Mouse (Mus musculus) gastrocnemius, postnatal 36 days (tissue): ENCODE results near the gene Aip. TPM values are rescaled to one million over a fixed set of nuclear protein-coding genes. Genes with fewer than 3 reads are reported as not detected.

Experiments used
- DNase-seq, 2 experiments: peaks; one replicate each; pipeline ENCODE4 v3.0.0; 2022
- intact Hi-C: fragments of 180-260 bp; cut with DNase I; formaldehyde crosslinking; loops from one replicate; pipeline ENCODE4 v1.15.1; 2025
- long read RNA-seq, 2 experiments: library from polyadenylated mRNA; stranded (forward); transcript quantifications; one replicate each; pipeline ENCODE4 v2.0.0; 2021
- total RNA-seq, 2 experiments: library from RNA; stranded (reverse); gene quantifications; 2 replicates each; pipeline ENCODE4 v1.2.3; 2021

Aip gene
- 10 to 100 TPM; 58.2 to 68.0 TPM for total RNA-seq
- long read RNA-seq, experiment 1, transcript Aip-201 (6 exons, 1,261 nt): major isoform, 77 of 101 reads
- long read RNA-seq, experiment 1, transcript Aip-202 (7 exons, 1,378 nt): minor isoform, 5 of 101 reads
- long read RNA-seq, experiment 1, partial matches to known transcripts: 12 of 101 reads
- long read RNA-seq, experiment 1, other reads (novel, unspliced or antisense): 7 of 101 reads
- long read RNA-seq, experiment 2, transcript Aip-201 (6 exons, 1,261 nt): major isoform, 76 of 100 reads
- long read RNA-seq, experiment 2, partial matches to known transcripts: 13 of 100 reads
- long read RNA-seq, experiment 2, other reads (novel, unspliced or antisense): 8 of 100 reads

DNA sequence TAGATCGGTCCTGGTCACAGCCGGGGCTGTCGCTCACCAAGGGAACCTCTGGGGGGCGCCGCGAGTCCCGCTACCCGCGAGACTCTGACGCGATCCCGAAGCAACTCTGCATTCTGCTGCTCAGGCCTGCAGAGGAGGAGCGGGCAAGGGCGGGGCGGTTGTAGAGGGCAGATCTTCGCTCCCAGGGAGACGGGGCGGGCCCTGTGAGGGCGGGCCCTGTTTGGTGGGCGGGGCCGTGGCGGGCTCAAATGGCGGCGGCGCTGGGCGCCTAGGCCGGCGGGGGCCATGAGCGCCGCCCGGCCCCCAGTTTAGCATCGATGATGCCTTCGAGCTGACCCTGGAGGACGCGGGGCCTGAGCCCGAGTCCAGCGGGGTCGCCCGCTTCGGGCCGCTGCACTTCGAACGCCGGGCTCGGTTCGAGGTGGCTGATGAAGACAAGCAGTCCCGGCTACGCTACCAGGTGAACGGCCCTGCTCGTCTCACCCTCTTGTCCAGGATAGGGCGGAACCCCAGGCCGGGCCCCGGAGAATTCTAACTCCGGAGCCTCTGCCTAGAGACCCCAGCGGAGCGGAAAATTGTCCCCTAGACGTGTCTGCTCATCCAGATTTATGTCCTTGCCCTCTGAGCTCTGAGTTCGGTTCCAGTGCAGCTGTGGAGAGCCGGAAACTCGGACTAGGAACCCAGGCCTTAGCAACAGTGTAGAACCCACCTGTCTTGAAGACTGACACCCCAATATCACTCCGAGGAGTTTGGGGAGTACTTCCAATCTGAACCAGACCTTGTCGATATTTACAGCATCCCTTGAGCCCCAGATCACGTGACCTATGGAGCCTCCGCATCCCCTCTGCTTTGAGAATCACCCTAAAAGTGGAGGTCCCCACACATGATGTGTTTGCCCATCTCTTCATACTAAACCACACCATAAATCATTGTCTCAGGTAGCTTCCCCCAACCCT is at the start of gene Aip:
Aip (minus strand) TSS at position 118 of the 956 bp plus-strand sequence.
- intact Hi-C loops: no loop called here

DNA sequence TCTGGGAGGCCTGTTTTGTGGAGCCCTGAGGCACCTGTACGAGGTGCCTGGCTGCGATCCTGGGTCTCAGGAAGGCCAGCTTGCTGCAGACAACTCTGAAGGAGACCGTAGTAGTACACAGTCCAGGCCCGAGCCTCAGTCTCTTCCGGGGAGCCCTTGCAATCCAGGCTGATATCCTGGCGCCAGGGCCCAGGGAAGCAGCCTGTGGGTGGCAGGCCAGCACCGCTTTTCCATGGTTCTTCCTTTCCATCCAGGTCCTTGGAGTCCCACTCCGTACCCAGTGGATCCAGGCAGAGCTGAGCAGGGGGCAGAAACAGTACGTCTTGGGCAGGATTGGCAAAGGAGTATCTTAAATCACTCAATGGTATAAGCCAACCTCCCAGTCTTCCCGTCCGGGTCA is 47.3 kb upstream of the Aip start:
- intact Hi-C loops: loop anchor here (5.0 kb wide), 1 partner anchor 54 kb away; no protein-coding TSS in a partner anchor
- no peak for DNase-seq

More for the DNA sequence above, at the start of gene Aip:
- peak; percentile 95 to 98 for DNase-seq

DNA sequence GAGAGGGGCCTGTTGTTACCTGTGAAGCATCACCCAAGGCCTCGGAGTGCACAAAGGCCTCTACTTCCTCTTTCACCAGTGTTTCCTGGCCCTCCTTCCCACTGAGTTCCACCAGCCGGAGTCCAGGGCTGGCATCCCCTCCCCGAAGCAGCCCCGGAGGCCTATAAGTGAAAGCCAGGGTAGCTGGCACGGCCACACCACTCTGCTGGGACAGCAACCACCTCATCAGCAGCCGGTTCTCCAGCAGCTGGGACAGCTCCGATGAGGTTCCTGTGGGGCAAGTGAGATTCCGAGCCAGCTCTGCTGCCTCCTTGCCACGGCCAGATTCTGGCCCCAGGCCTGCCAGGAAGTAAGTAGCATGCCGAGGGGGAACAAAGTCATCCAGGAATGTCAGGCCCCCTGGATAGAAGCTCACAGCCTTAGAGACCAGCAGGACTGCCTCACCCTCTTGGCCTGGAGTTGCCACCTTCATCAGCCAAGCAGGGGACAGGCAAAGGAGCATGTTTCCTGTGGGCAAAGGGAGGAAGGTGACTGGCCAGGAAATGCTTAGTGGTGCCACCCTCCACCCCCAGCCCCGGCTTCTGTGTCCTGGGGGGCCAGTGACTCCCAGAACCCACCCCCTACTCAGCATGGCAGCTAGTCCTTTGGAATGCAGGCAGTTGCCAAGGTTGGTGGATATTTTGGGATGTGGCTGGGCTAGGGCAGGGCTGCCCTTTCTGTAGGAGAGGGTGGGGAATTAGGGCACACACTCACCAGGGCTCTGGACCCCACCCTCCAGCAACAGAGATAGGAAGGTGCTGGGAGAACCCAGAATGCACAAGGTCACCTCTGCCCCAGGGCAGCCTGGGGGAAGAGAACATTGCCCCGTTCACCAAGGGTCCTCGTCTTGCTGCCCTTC is 46.0 kb upstream of the Aip start:
- intact Hi-C loops: loop anchor here (5.0 kb wide), 1 partner anchor 56 kb away; no protein-coding TSS in a partner anchor
- DNase-seq: peak in 1 of 2 experiments; percentile 55

DNA sequence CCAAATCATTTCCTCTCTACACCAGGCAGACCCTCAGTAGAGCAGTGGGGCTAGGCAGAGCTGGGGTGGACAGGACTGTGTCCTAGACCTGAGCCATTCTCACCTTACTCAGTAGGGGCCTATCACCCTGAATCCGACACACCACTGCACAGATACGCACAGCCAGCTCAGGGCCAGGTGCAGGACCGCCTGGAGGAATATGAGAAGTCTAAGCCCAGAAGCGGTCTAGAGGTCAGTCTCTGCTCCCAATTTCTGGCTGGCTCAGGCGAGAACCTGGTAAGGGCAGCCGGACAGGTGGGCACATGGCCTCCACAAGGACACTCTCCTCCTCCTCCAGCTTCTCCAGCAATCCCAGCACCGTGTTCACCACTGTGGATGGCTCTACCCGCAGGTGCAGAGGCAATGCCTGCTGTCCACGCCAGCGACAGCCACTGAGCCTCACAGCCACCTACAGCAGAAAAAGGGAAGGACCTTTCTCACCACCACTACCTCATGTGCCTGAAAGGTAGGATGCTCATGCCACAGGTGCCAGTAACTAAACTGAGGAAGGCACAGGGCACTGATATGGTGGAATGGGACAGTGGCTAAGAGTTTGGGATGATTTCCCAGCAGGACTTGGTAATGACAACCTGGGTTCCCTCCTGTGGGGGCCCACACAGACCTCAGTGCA is 45.2 kb upstream of the Aip start:
- intact Hi-C loops: loop anchor here (5.0 kb wide), 1 partner anchor 56 kb away; no protein-coding TSS in a partner anchor
- no peak for DNase-seq

DNA sequence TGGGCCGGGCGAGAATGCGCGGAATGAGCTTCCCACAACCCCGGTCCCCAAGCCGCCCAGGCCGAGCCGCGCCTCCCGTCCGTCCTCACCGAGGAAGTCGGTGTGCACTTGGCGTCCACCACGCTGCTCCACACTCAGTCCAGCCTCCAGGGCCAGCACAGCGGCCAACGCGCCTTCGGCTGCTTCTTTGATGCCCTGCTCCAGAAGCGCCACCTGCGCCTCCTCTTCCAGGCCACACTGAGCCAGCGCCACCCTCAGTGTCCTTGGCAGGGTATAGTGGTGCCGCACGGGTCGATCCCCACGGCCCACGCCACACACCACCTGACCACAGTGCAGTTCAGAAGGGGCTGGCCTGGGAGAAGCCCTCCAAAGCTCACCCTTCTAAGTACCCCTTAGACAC is 44.2 kb upstream of the Aip start:
- intact Hi-C loops: loop anchor here (1.0 to 5.0 kb wide), 2 partner anchors 21 to 57 kb away; partner anchors contain the start of gene Tbc1d10c
- no peak for DNase-seq

DNA sequence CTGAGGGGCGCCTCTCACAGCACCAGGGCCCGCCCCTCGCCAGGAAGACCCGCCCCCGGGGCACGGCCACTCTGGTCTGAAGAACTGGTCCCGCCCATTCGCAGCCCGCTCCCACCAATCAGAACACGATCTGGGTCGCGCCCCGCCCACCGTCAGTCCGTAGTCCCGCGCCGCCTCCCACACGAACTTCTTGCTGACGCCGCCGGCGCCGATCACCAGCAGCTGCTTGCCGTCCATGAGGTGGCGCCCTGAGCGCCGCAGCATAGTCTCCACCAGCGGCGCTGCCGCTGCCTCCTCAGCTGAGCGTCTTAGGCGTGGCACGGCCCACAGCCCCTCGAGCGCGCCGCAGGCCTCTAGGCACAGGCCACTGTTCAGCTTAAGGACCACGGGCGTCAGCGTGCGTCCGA is 43.7 kb upstream of the Aip start:
- intact Hi-C loops: loop anchor here (1.0 kb wide), 1 partner anchor 22 kb away; the partner anchor contains the start of gene Tbc1d10c
- DNase-seq: peak; percentile 99 to 100

DNA sequence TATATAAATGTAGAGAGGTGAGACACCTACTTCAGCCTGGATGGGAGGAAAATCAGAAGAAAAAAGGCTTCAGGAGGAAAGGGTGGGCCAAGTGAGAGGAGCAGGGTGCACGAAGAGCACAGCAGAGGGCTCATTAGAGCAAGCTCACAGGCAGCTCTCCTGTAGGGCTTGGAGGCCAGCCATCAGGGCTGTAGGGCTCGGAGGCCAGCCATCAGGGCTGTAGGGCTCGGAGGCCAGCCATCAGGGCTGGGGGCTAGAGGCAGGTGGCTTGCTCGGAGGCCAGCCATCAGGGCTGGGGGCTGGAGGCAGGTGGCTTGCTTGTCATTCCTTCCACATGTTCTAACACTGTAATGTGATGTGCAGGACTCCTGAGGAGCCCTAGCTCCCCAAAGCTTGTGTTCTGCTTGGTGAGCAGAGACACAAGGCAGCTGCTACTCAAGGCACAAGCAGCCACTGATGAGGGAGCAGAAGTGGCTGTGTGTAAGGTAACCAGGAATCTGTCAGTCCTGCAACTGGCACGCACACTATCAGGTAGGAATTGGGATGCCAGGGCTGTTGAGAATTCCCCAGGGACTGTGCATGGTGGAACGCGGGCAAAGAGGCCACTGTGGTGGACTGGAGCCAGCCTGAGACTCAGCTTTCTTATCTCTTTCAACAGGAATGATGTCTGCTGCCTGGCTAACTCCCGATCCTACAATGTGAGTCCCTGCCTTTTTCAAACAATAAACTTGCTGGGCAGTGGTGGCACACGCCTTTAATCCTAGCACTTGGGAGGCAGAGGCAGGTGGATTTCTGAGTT is 41.2 kb upstream of the Aip start:
- intact Hi-C loops: no loop called here
- no peak for DNase-seq

DNA sequence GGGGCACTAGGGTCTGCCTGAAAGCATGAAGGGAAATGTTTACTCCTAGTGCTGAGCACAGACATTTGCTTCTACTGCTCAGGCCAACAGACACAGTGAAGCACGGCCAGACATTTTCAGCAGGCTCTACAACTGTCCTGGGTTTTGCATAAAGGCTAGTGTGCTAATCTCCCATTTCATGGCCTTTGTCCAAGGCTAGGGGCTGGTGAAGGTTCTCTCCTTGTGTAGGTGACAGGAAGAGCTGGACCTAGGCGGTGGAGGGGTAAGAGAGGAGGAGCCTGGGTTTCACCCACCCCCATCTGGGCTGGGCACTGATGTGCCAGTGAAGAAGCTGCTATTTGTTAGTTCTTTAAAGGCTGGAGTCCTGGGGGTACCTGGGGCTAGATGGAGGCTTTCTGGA is 39.1 kb upstream of the Aip start:
- intact Hi-C loops: no loop called here
- DNase-seq: no peak

DNA sequence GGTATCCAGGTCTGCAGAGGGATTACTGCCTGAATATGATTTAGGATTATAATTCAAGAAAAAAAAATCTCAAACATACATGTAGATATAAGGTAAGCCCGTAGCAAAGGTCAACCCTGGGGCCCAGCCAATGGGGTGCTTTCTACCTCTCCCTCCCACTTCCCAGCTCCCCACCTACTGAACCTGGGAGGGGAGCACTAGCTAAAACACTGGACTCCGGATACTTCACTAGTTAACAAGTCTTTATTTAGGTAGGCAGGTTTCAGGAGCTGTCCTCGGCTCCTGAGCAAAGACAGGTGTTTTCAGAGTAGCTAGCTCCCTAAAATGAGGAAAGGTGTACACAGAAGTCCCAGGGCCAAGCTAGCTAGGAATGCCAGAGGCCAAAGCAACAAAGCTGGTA is 38.4 kb upstream of the Aip start:
- intact Hi-C loops: no loop called here
- no peak for DNase-seq

DNA sequence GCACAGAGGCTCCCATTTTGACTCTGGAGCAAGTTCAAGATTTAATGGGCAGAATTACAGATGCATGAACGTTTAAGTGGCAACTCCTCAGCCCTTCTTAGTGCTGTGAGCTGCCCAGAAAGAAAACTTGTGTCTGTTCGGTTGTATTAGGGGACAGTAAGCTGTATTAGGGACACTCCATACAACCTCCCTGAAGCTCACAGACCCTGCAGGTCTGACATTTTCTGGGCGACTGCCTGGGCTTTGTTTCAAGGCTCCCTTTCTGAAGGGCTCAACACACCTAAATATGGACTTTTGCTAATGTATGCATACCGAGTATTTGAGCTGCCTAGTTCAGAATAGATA is 37.9 kb upstream of the Aip start:
- DNase-seq: no peak
- intact Hi-C loops: no loop called here

DNA sequence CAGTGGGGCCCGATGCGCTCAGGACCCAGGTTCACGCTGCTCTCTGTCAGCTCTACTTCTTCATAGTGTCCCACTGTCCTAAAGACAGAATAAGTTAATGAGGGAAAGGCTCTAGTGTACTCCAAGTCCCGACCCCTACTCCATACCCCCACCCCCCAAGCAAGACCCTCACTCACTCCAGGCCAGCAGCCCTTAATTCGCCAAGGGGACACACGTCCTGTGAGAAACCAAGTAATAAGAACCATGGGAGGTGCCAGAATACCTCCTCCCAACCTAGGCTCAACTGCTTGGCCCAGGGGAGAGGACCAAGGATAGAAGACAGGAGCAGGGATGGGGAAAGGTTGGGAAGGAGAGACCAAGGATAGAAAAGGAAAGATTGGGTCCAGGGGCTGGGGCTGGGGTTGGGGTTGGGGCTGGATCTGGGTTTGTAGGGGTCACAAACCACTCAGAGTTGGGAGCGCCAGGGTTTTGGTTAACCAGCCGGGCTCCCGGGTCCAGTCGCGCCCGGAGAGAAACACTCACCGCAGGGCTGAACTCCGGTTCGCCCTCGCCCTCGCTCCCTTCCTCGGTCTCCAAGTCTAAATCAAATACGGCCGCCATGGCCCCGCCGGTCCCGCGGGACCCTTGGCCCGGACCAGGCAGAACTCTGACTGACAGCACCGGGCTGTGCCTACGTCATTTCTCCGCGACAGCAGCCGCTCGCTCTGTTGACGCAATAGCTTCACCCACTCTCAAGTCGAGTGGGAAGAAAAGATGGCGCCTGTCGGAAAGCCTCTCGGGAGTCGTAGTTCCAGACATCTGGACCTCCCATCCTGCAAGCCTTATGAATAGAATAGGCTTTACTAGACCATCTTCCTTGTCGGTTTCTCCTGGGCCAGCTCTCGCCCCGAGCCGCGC is 37.2 kb upstream of the Aip start, which contains the start of gene Rps6kb2:
Rps6kb2 (minus strand) TSS at position 709 of the 897 bp plus-strand sequence.
- DNase-seq: peak; percentile 93
- intact Hi-C loops: no loop called here

DNA sequence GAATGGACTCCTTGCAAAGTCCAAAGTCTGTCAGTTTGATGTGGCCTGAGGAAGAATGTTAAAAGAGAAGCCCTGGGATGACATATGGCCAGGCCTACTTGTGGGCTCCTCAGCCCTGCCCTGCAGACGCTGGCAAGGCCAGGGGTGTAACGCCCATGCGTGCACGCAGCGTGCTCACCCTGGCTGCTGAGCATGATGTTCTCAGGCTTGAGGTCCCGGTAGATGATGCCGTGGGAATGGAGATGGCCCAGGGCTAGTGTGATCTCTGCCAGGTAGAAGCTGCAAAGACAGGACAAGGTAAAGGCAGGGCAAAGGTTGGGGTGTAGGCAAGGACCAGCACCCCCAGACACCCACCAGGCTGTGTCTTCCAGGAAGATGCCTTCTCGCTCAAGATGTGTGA is 33.4 kb upstream of the Aip start:
- DNase-seq: no peak
- intact Hi-C loops: no loop called here

DNA sequence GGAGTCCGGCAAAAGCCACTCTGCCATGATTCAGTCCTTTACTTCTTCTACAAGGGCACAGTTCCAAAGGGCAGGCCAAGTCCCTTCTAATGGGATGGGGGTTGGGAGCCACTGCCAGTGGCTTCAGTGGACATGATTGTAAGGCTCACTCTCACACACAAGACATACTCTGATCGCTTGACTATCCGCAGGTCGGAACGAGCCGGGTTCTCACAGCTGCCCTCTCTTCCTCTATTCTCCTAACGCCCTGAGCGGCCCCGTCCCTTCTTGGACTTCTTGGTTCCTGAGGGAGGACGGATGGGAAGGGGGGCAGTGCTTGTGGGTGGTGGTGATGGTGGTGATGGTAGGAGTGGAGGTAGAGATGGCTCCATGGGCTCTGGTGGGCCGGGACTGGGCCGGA is 31.1 kb upstream of the Aip start:
- no peak for DNase-seq
- intact Hi-C loops: no loop called here

DNA sequence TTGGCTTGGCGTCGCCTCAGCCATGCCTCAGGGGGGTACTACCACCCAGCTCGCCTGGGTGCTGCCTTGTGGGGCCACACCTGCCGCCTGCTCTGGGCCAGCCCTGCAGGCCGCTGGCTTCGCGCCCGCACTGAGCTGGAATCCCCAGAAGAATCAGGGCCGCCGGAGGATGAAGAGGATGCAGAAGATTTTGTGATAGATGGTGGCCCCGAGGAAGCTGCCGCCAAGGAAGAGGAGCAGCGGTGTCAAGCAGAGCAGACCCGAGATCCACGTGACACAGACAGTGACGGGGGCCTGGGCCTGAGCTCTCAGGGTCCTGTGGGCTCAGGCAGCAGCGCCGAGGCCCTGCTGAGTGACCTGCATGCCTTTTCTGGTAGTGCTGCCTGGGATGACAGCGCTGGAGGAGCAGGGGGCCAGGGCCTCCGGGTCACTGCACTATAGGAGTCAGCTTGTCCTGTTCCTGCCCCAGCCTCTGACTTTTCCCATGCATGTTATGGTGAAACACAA is 30.5 kb upstream of the Aip start:
- no peak for DNase-seq
- intact Hi-C loops: no loop called here

DNA sequence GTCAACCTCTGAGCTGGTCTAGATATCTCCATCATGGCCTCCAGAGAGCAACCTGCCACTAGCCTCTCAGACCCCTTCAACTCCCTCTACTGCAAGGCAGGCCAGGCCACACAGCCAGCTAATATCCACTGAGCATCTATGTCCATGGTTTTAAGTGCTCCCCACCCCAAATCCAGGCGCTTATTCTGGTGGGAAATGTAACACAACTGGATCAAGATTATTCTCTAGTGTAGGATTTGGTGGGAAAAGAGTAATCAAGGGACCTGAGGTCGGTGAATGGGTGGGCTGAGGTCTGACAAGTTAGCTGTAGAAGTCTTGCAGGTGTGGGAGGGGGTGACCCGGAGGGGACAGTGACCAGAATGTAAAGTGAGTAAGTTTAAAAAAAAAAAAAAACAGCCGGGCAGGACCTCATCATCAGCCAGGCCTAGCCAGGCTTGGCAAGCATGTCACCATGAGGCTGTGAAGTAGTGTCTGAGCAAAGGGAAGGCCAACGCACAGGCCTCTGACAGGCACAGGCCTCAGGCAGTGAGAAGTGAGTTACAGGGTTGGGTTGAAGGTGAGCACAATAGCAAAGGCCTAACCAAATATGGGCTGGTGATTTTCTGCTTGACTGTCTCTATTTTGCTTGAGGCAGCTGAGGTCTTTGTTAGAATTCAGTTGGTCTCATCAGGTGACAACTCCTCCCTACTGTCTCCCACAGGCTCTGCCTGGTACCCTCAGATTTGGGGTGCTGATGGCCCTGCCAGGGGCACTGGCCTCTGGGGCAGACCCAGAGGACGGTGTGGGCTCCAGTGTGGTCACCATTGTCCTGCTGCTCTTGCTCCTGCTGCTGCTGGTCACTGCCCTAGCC is 29.8 kb upstream of the Aip start:
- intact Hi-C loops: no loop called here
- peak in 1 of 2 experiments; percentile 13 for DNase-seq

DNA sequence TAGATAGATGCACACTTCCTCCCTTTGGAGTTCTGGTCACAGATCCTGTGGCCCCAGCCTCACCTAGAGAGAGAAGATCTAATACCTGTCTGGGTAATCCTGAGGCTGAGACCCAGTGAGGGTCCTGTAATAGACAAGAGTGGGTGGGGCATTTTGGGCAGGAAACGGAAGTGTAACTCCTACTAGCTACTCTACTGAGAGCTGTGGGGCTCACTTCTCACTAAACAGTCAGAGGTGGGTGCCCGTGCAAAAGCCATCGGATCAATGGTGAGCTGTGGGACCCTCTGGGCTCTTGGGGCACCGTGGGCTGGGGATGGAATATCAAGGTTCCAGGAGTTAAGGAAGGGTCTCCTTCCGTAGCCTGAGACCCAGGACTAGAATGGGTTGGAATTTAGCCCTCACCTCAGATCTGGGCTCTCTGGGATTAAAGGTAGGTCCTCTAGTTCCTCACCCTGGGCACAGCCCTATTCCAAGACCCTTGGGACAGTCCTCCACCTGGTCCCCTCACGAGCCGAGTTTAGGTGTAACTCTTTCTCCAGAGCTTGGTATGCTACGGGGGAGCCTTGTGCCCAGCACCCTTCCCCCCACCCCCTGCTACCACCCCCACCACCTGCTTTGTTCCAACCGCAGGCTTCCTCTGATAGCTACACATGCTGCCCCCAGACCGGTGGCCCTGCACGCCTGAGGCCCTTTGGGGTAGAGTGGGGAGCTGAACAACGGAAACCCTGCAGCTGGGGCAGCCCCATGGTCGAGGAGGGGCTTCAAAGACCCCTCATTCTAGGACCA is 29.0 kb upstream of the Aip start:
- peak in 1 of 2 experiments; percentile 11 for DNase-seq
- intact Hi-C loops: no loop called here
